Comparison of ENCODE assay signal across 8 mouse cellular contexts in genomic region chr11:107470521-107471041, GRCm38 (mm10). TPM values are rescaled to one million over a fixed set of nuclear protein-coding genes. Genes with fewer than 3 reads are reported as not detected.
DNase-seq lines count a peak whose midpoint lies in the region; ATAC-seq and TF ChIP-seq lines count a peak whose summit lies in the region.

Pitpnc1 (minus strand) TSS chr11:107470699.

- 0% methylated on average over 37 of the region's 37 CpGs for WGBS in embryonic facial prominence, embryonic 15.5 days
- WGBS in kidney, embryonic 14.5 days, result under 1% methylated on average over 37 of the region's 37 CpGs
- WGBS in limb, embryonic 15.5 days, result under 1% methylated on average over 37 of the region's 37 CpGs
- under 1% methylated on average over 36 of the region's 37 CpGs for WGBS in midbrain, postnatal 0 days

- no peaks in the 10 kb centered on the region for H3K27me3 ChIP-seq in embryonic facial prominence, embryonic 15.5 days
- H3K27me3 ChIP-seq in kidney, embryonic 14.5 days (ENCODE audit: control insufficient read depth, insufficient read depth, low read length), result no peaks in the 10 kb centered on the region
- no peaks in the 10 kb centered on the region for H3K27me3 ChIP-seq in limb, embryonic 15.5 days
- H3K27me3 ChIP-seq in midbrain, postnatal 0 days (ENCODE audit: insufficient read depth, low read length), result no peaks in the 10 kb centered on the region

- peaks cover 20% of the 10 kb centered on the region for H3K4me1 ChIP-seq in bone marrow macrophage, adult 2 months (ENCODE audit: control insufficient read depth, insufficient read depth, low read length)
- H3K4me1 ChIP-seq in embryonic facial prominence, embryonic 15.5 days, result peaks cover 26% of the 10 kb centered on the region
- peaks cover 14% of the 10 kb centered on the region for H3K4me1 ChIP-seq in kidney, embryonic 14.5 days (ENCODE audit: control insufficient read depth, insufficient read depth, low read length)
- H3K4me1 ChIP-seq in limb, embryonic 15.5 days, result peaks cover 27% of the 10 kb centered on the region
- H3K4me1 ChIP-seq in midbrain, postnatal 0 days (ENCODE audit: insufficient read depth, low read length), result peaks cover 6% of the 10 kb centered on the region

- H3K36me3 ChIP-seq in embryonic facial prominence, embryonic 15.5 days, result no peaks in the 10 kb centered on the region
- H3K36me3 ChIP-seq in kidney, embryonic 14.5 days (ENCODE audit: control insufficient read depth, insufficient read depth, low read length), result no peaks in the 10 kb centered on the region
- no peaks in the 10 kb centered on the region for H3K36me3 ChIP-seq in limb, embryonic 15.5 days
- H3K36me3 ChIP-seq in midbrain, postnatal 0 days (ENCODE audit: insufficient read depth, low read length), result no peaks in the 10 kb centered on the region

- ATAC-seq in embryonic facial prominence, embryonic 15.5 days (ENCODE audit: insufficient number of reproducible peaks, low FRiP score, low TSS enrichment, low read depth), result peak; percentile 89
- ATAC-seq in kidney, embryonic 14.5 days (ENCODE audit: low FRiP score, low TSS enrichment), result peak; percentile 87
- ATAC-seq in limb, embryonic 15.5 days (ENCODE audit: insufficient number of reproducible peaks, low FRiP score, low TSS enrichment, low read depth), result peak; percentile 83
- ATAC-seq in midbrain, postnatal 0 days (ENCODE audit: low FRiP score), result peak; percentile 80

- DNase-seq in 416B (ENCODE audit: low read depth), result peak; percentile 92
- DNase-seq in heart, adult 9 months (ENCODE audit: low spot score in 2 of 2), result peak; percentile 87 to 89
- DNase-seq in midbrain, postnatal 0 days (ENCODE audit: low spot score), result peak; percentile 92
- peak; percentile 83 to 85 for DNase-seq in spleen, postnatal 14 days (ENCODE audit: low spot score in 2 of 2)

- TF ChIP-seq CTCF in bone marrow macrophage, adult 2 months (IDR thresholded peaks at IDR 0.05; ENCODE audit: low read depth, low read length), result no peak
- TF ChIP-seq CTCF in midbrain, postnatal 0 days (IDR thresholded peaks at IDR 0.05), result peak; percentile 34

- peak within 1 kb of the TSS; percentile 75 for H3K27ac ChIP-seq in bone marrow macrophage, adult 2 months (ENCODE audit: insufficient read depth, low read depth, low read length)
- H3K27ac ChIP-seq in embryonic facial prominence, embryonic 15.5 days (replicated peaks), result peak within 1 kb of the TSS; percentile 98
- H3K27ac ChIP-seq in kidney, embryonic 14.5 days (ENCODE audit: low read depth, low read length), result peak within 1 kb of the TSS; percentile 91
- peak within 1 kb of the TSS; percentile 96 for H3K27ac ChIP-seq in limb, embryonic 15.5 days
- peak within 1 kb of the TSS; percentile 55 for H3K27ac ChIP-seq in midbrain, postnatal 0 days (ENCODE audit: low read depth, low read length)

- TF ChIP-seq POLR2A in bone marrow macrophage, adult 2 months (IDR thresholded peaks at IDR 0.05; ENCODE audit: borderline replicate concordance, low read depth, low read length), result no peak

- peak within 1 kb of the TSS; percentile 91 for H3K4me3 ChIP-seq in bone marrow macrophage, adult 2 months (ENCODE audit: insufficient read depth, low read length)
- H3K4me3 ChIP-seq in embryonic facial prominence, embryonic 15.5 days (replicated peaks), result peak within 1 kb of the TSS; percentile 83
- H3K4me3 ChIP-seq in kidney, embryonic 14.5 days (ENCODE audit: low read length), result peak within 1 kb of the TSS; percentile 86
- peak within 1 kb of the TSS; percentile 82 for H3K4me3 ChIP-seq in limb, embryonic 15.5 days
- H3K4me3 ChIP-seq in midbrain, postnatal 0 days (ENCODE audit: low read depth, low read length), result peak within 1 kb of the TSS; percentile 90

- H3K4me2 ChIP-seq in embryonic facial prominence, embryonic 15.5 days (replicated peaks), result peak within 1 kb of the TSS; percentile 86
- H3K4me2 ChIP-seq in kidney, embryonic 14.5 days (replicated peaks; ENCODE audit: low read depth, low read length), result peak within 1 kb of the TSS; percentile 89
- peak within 1 kb of the TSS; percentile 78 for H3K4me2 ChIP-seq in limb, embryonic 15.5 days
- peak within 1 kb of the TSS; percentile 71 for H3K4me2 ChIP-seq in midbrain, postnatal 0 days (ENCODE audit: low read depth, low read length, poor library complexity, severe bottlenecking)

- no peaks in the 10 kb centered on the region for H3K9me3 ChIP-seq in embryonic facial prominence, embryonic 15.5 days (replicated peaks)
- H3K9me3 ChIP-seq in kidney, embryonic 14.5 days (ENCODE audit: control insufficient read depth, low read length), result no peaks in the 10 kb centered on the region
- H3K9me3 ChIP-seq in limb, embryonic 15.5 days, result no peaks in the 10 kb centered on the region
- no peaks in the 10 kb centered on the region for H3K9me3 ChIP-seq in midbrain, postnatal 0 days (ENCODE audit: low read length)

- H3K9ac ChIP-seq in embryonic facial prominence, embryonic 15.5 days, result peak within 1 kb of the TSS; percentile 83
- peak within 1 kb of the TSS; percentile 84 for H3K9ac ChIP-seq in kidney, embryonic 14.5 days (ENCODE audit: low read depth, low read length)
- peak within 1 kb of the TSS; percentile 87 for H3K9ac ChIP-seq in limb, embryonic 15.5 days
- H3K9ac ChIP-seq in midbrain, postnatal 0 days (replicated peaks; ENCODE audit: low read length, poor library complexity, severe bottlenecking), result peak within 1 kb of the TSS; percentile 66

RNA-seq across cellular contexts. Expression of gene Pitpnc1, which starts in this region (rescaled TPM):
- 13.2 and 14.6 TPM in 2 replicates for polyA plus RNA-seq in bone marrow macrophage, adult 2 months (2012; ENCODE audit: insufficient read depth, insufficient read length, missing spikeins)
- polyA plus RNA-seq in embryonic facial prominence, embryonic 15.5 days (2015; fragmentation: Nextera tagmentation; extraction: Ambion mirVana), result 20.6 and 22.0 TPM in 2 replicates
- polyA plus RNA-seq in kidney, embryonic 14.5 days (2014; fragmentation: Nextera tagmentation; extraction: Ambion mirVana), result 15.2 and 19.4 TPM in 2 replicates
- polyA plus RNA-seq in limb, embryonic 15.5 days (2015; fragmentation: Nextera tagmentation; extraction: Ambion mirVana), result 22.7 and 25.2 TPM in 2 replicates
- total RNA-seq in midbrain, postnatal 0 days (2014; rRNA removed), result 54.8 and 56.5 TPM in 2 replicates
- 50.5 and 54.0 TPM in 2 replicates for polyA plus RNA-seq in midbrain, postnatal 0 days (2015; fragmentation: Nextera tagmentation; extraction: Ambion mirVana)

Comparison
In these comparisons a context has a peak if more than half of its experiments do, and no peak if none do; other contexts are left out.
1. Peak in every context shown above with its lines: DNase-seq, ATAC-seq, H3K4me3 ChIP-seq and H3K27ac ChIP-seq.